Mouse (Mus musculus) skeletal muscle tissue, postnatal 0 days (tissue): ENCODE data around the gene Zfp729b. TPM values are rescaled to one million over a fixed set of nuclear protein-coding genes. Genes with fewer than 3 reads are reported as not detected.

Experiments used
- polyA plus RNA-seq: library from polyadenylated mRNA; unstranded; fragments of >200 nt; fragmentation: Nextera tagmentation; extraction: Ambion mirVana; gene quantifications from 2 replicates; pipeline ENCODE4 v1.2.1, GENCODE M21; 2015

Zfp729b gene
- 1.2 and 1.8 TPM in 2 replicates for polyA plus RNA-seq

GRCm38 (mm10) chr13:67609066-67609876 is at the start of gene Zfp729b:
Gene Zfp729b, minus strand, starts transcription at chr13:67609707.

DNA sequence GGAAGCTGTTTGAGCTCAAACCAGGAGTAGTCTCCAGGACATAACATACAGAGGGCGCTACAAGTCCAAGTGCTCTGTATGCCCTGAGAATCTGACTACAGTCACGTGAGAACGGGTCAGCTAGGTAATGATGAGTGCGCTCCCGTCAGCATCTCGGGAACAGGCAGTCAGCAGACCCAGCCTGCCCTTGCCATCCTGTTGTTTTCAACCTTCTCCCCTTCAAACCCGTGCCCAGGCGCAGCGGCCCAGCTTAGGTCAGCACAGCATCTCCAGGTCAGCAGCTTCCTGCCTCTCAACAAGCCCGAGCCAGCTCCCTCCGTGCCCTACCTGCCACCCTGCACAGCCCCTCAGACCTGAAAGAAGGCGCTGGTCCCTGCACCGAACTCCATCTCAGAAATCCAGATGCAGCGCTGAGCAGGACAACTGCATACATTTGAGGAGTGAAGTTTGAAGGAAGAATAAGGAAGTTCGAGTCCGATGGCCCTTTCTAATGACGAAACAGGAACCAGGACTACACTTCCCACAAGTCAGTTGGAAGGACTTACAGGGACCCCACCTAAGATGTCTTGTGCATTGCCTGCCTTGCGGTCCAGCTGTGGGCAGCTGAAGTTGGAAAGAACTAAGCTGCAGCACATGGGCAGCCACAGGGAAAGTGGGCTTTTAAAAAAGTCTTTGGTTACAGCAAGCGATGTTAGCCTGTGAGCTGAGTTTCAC is 27.9 kb upstream of the Zfp729b start, which contains the start of the genes Gm49345 and Zfp729a:
TSS of gene Gm49345 (minus strand) at position 476 of the 714 bp plus-strand sequence.
TSS of gene Zfp729a (minus strand) at position 498 of the 714 bp plus-strand sequence.

GRCm38 (mm10) chr13:67553730-67554129 is 55.8 kb downstream of the Zfp729b start, which contains the start of gene Zfp748:
Gene Zfp748, minus strand, starts transcription at chr13:67553830.

Other genes starting within 250 kb of the Zfp729b start
- not detected in 2 replicates for gene Gm28044, start 249.2 kb downstream of the Zfp729b start, polyA plus RNA-seq
- 0.37 and 0.41 TPM in 2 replicates for gene Zfp953, start 249.1 kb downstream of the Zfp729b start, polyA plus RNA-seq
- gene Gm28041, start 234.0 kb downstream of the Zfp729b start, polyA plus RNA-seq: 0.19 TPM in 1 of 2 replicates, not detected in the other
- 0.22 and 0.65 TPM in 2 replicates for gene Zfp456, start 233.9 kb downstream of the Zfp729b start, polyA plus RNA-seq
- gene Zfp429, start 209.9 kb downstream of the Zfp729b start, polyA plus RNA-seq: 1.6 and 3.1 TPM in 2 replicates
- gene Zfp459, start 188.3 kb downstream of the Zfp729b start, polyA plus RNA-seq: 0.06 and 0.13 TPM in 2 replicates
- gene Zfp874a, start 158.1 kb downstream of the Zfp729b start, polyA plus RNA-seq: 3.9 and 5.3 TPM in 2 replicates
- gene Zfp874b, start 125.4 kb downstream of the Zfp729b start, polyA plus RNA-seq: 1.8 and 2.6 TPM in 2 replicates
- gene Zfp58, start 109.2 kb downstream of the Zfp729b start, polyA plus RNA-seq: 4.0 and 4.8 TPM in 2 replicates
- gene Gm26965, start 83.6 kb downstream of the Zfp729b start, polyA plus RNA-seq: not detected in 2 replicates
- gene Zfp87, start 83.5 kb downstream of the Zfp729b start, polyA plus RNA-seq: 11.6 and 13.0 TPM in 2 replicates
- gene Zfp748, start 55.9 kb downstream of the Zfp729b start, polyA plus RNA-seq: 2.9 and 3.0 TPM in 2 replicates
- 0.22 TPM in 1 of 2 replicates, not detected in the other for gene Gm49345, start 28.1 kb upstream of the Zfp729b start, polyA plus RNA-seq
- 0.93 and 1.6 TPM in 2 replicates for gene Zfp729a, start 28.1 kb upstream of the Zfp729b start, polyA plus RNA-seq
- 4.7 and 4.8 TPM in 2 replicates for gene Zfp738, start 77.4 kb upstream of the Zfp729b start, polyA plus RNA-seq
- gene Zfp65, start 119.5 kb upstream of the Zfp729b start, polyA plus RNA-seq: 2.2 and 2.5 TPM in 2 replicates
- gene Zfp85, start 145.5 kb upstream of the Zfp729b start, polyA plus RNA-seq: 2.6 and 2.7 TPM in 2 replicates
- gene Zfp493, start 170.0 kb upstream of the Zfp729b start, polyA plus RNA-seq: 0.38 and 0.51 TPM in 2 replicates
- 2.9 and 3.1 TPM in 2 replicates for gene Zfp273, start 204.0 kb upstream of the Zfp729b start, polyA plus RNA-seq
- gene Gm10037, start 221.4 kb upstream of the Zfp729b start, polyA plus RNA-seq: 0.73 and 1.3 TPM in 2 replicates